Mouse (Mus musculus) 3134 (cell line): ENCODE measurements around the gene Jag1.
A peak's percentile ranks its signal among the peaks of the same experiment; 100 is the strongest.

Source experiments
- DNase-seq: peaks from one replicate; pipeline ENCODE4 v3.0.0-alpha.2; 2011; ENCODE audit warnings: low spot score; ENCODE audit not compliant: insufficient read length; ENCODE audit errors: extremely low read depth

Jag1 gene

GRCm38 (mm10) chr2:137116025-137116674, at the start of gene Jag1:
TSS of gene Jag1 (minus strand) at chr2:137116644.
- DNase-seq, result peak; percentile 69

GRCm38 (mm10) chr2:137156018-137156417, 39.6 kb upstream of the Jag1 start:
- no peak for DNase-seq

- DNase-seq, result no peak
These were observed 37.4 kb upstream of the Jag1 start for GRCm38 (mm10) chr2:137153825-137154224.

GRCm38 (mm10) chr2:137153172-137153667, 36.8 kb upstream of the Jag1 start:
- DNase-seq, result no peak

GRCm38 (mm10) chr2:137150953-137151352, 34.5 kb upstream of the Jag1 start:
- no peak for DNase-seq

GRCm38 (mm10) chr2:137146938-137147666, 30.7 kb upstream of the Jag1 start:
- DNase-seq, result no peak

GRCm38 (mm10) chr2:137138063-137138462, 21.6 kb upstream of the Jag1 start:
- DNase-seq, result no peak

- DNase-seq, result no peak
These were observed 17.6 kb upstream of the Jag1 start for GRCm38 (mm10) chr2:137134035-137134434.

- DNase-seq, result no peak
These were observed 8.4 kb upstream of the Jag1 start for GRCm38 (mm10) chr2:137124861-137125260.

- peak; percentile 91 for DNase-seq
These were observed 862 bp upstream of the Jag1 start for GRCm38 (mm10) chr2:137117321-137117690.

- DNase-seq, result peak; percentile 93
These were observed 354 bp upstream of the Jag1 start for GRCm38 (mm10) chr2:137116675-137117320.

GRCm38 (mm10) chr2:137115241-137116024, 1.0 kb downstream of the Jag1 start:
- DNase-seq, result peak; percentile 71

GRCm38 (mm10) chr2:137114248-137115096, 2.0 kb downstream of the Jag1 start:
- DNase-seq, result peak; percentile 89

GRCm38 (mm10) chr2:137113288-137114061, 3.0 kb downstream of the Jag1 start:
- DNase-seq, result no peak

GRCm38 (mm10) chr2:137110214-137110898, 6.1 kb downstream of the Jag1 start:
- no peak for DNase-seq

- peak; percentile 68 for DNase-seq
These were observed 6.9 kb downstream of the Jag1 start for GRCm38 (mm10) chr2:137109321-137110213.

- no peak for DNase-seq
These were observed 8.5 kb downstream of the Jag1 start for GRCm38 (mm10) chr2:137107946-137108345.

- DNase-seq, result no peak
These were observed 9.2 kb downstream of the Jag1 start for GRCm38 (mm10) chr2:137107203-137107602.
